Mouse (Mus musculus): ENCODE measurements at regions not wholly inside any gene's neighbourhood (a gene's known extent, or its start where the extent isn't known, plus 50 kb on each side); places are given as distances from the start of the nearest gene placed in this dataset.

GRCm38 (mm10) chr8:39344731-39345130 lies 1330.1 kb upstream of the Adam24 start:
- TF ChIP-seq CTCF (conservative IDR thresholded peaks at IDR 0.05; ENCODE audit: low read length) (no peak), POU5F1 (IDR thresholded peaks at IDR 0.05; ENCODE audit: borderline replicate concordance, low read length) (no peak)

Measured in E14TG2a.4 (cell line).